Mouse (Mus musculus) neutrophil, adult 5-6 weeks (primary cell): ENCODE results near the gene D130043K22Rik. TPM values are rescaled to one million over a fixed set of nuclear protein-coding genes. Genes with fewer than 3 reads are reported as not detected.
"Not testable (repeated sequence)": the region's sequence is repeated elsewhere in the genome, so short reads cannot be mapped to it uniquely, and the experiment has no call there.

Experiments used
- ATAC-seq: fragments of 151-379, 151-347 bp; 2 replicates; pipeline ENCODE4 v1.8.0; 2017; ENCODE audit warnings: mild to moderate bottlenecking, moderate TSS enrichment; ENCODE audit not compliant: insufficient number of reproducible peaks, poor library complexity, low FRiP score, severe bottlenecking; ENCODE audit errors: extremely low read depth
- total RNA-seq: library from RNA; stranded (forward); fragments of 200-1000 nt; gene quantifications from 2 replicates; pipeline ENCODE4 v1.2.3, GENCODE M21; 2017

Gene D130043K22Rik
- total RNA-seq, 1 experiment from 2014 or later: not detected

- ATAC-seq: no peak
Measured at GRCm38 (mm10) chr13:24830756-24831352, 14.1 kb upstream of the D130043K22Rik start.

GRCm38 (mm10) chr13:24831353-24832130 is 13.4 kb upstream of the D130043K22Rik start, which contains the start of the genes Acot13 and Tdp2:
TSS of gene Acot13 (minus strand) at chr13:24831540.
TSS of gene Tdp2 (plus strand) at chr13:24831679.
- peak; percentile 94 for ATAC-seq

DNA sequence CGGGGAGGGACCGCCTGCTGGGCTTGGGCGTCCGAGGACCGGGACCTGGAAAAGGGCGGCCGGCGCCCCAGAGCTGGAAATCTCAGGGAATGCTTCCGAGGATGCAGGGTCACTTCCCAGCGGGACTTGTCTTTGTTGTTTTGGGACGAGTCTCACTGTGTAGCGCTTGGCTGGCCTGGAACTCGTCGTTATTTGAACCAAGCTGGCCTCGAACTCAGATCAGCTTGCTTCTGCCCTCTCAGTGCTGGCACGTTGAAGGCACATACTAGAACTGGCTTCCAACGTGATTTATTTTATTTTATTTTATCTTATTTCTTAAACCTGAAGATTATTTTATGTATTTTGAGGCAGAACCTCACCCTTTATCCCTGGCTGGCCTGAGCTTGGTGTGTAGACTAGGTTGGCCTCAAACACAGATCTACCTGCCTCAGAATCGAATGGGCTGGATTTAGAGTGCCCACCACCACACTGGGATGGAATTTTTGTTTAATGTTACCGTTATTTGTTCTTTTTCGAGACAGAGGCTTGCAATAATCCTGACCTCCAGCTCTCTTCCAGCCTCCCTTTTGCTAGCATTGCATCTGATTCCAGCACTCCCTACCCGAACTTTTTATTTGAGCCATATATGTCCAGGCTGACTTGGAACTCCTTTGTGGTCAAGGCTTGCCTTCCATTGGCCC is 12.7 kb upstream of the D130043K22Rik start:
- no peak for ATAC-seq

DNA sequence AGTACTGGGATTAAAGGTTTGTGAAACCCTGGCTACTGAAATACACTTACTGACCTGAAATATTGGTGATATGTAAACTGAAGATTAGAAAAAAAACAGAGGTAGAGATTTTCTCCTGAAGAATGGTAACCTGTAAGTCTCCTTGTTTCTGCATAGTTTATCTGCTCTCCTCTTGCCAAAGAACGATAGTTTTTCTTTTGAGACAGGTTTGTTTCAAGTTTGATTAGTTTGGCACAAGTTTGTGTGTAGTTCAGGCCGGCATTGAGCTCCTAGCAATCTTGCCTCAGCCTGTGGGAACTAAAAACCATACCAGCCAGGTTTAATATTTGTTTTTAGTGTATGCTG is 12.2 kb upstream of the D130043K22Rik start:
- no peak for ATAC-seq

DNA sequence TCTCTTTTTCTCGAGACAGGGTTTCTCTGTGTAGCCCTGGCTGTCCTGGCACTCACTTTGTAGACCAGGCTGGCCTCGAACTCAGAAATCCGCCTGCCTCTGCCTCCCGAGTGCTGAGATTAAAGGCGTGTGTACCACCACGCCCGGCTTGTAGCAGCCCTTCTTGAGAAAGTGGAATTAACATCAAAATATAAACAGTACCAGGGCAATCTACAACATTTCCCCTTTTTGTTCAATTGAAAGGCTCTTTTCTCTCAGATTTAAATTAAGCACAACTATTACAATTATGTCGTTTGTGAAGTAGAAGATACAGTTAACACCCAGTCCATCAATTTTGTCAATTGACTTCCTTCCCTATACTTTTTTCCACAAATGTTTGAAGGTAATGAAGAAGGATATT is 7.2 kb upstream of the D130043K22Rik start:
- not testable (repeated sequence) for ATAC-seq

DNA sequence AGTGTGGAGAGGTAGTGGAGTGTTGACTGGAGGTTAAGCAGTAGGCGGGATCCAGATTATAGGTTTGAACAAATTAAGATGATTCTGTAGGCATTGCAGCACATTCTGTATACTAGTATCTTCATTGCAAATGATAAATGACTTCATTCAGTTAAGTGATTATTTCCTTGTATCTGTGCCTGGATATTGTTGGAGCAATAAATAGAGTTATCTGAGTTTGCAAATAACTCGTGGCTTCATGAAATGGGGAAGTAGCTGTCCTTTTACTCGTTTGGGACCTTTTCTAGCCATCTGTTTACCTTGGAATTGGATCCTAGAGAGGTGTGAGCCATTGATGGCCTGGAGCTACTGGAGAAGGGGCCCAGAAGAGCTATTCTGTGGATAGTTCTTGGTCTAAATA is 5.1 kb upstream of the D130043K22Rik start:
- ATAC-seq: no peak

DNA sequence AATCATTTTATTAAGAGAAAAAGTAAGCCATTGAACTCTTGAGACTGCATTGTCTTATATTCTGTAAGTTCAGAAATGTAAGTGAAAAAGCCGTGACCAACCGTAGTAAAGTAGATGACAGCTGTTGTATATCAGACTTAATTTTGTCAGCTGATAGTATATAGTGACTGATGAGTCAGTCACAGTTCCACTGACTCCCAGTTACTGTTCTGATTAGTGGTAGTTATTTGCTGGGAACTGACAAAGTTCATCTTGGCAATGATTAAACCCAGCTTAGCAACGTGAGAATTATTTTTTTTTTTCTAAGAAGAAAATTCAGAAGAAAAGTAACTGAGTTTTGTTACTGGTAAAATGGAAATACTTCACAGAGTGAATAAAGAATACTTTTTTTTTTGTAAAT is 3.2 kb upstream of the D130043K22Rik start:
- no peak for ATAC-seq

GRCm38 (mm10) chr13:24849318-24849717 is 4.4 kb downstream of the D130043K22Rik start:
- ATAC-seq: no peak

GRCm38 (mm10) chr13:24851989-24852388 is 7.1 kb downstream of the D130043K22Rik start:
- no peak for ATAC-seq

DNA sequence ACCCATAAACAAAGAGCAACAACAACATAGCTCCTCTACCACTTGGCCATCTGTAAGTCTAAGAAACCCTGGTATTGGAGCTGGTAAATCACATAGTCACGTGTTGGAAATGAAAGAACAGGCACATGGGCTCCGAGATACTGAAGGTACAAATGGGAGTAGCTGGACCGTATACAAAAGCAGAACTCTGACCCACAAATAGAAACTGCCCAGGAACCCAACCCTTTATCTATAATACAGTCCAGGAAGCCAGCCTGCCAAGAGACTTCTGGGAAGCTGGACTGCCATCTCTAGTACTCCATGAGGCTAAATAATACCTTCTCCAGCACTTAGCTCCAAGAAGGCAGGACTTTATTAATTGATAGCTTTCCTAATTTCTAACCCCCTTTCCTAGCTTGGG is 7.6 kb downstream of the D130043K22Rik start:
- no peak for ATAC-seq

DNA sequence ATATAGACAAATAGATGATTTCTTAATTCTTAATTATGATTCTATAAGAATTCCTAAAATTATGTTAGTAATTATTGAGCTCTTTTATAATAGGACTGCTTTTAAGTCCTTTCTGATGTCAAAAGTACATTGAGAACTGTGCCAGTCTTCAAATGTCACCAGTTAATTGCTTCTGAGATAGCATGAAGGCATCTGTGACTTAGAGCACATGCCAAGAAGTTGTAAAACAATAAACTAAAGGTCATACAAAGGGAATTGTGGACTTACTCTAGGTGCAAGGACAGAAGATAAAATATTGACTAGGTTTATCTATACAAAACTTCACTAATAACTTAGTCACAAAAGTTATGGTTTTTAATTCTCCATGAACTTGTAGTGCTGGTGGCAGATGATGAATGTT is 14.2 kb downstream of the D130043K22Rik start:
- no peak for ATAC-seq

DNA sequence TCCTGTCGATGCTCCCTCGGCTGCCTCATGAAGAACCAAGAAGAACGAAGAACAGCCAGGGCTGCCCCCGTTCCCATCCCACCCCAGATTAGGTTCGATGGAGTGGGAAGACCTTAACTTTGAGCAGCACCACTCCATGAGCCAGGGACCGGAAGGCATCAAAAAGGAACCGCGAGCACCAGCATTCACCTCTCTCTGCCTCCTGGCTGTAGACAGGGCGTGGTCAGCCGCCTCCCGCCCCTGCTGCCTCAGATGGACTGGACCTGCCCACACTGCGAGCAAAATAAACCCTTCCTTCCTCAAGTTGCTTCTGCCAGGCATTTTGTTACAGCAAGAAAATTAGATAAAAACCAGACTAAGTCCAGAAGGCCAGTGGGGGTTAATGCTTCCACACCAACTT is 16.1 kb downstream of the D130043K22Rik start:
- ATAC-seq: no peak

- ATAC-seq: no peak
Measured at GRCm38 (mm10) chr13:24862021-24862420, 17.1 kb downstream of the D130043K22Rik start.

- no peak for ATAC-seq
Measured at GRCm38 (mm10) chr13:24862520-24862919, 17.6 kb downstream of the D130043K22Rik start.

GRCm38 (mm10) chr13:24866430-24867402 is 21.8 kb downstream of the D130043K22Rik start:
- no peak for ATAC-seq

DNA sequence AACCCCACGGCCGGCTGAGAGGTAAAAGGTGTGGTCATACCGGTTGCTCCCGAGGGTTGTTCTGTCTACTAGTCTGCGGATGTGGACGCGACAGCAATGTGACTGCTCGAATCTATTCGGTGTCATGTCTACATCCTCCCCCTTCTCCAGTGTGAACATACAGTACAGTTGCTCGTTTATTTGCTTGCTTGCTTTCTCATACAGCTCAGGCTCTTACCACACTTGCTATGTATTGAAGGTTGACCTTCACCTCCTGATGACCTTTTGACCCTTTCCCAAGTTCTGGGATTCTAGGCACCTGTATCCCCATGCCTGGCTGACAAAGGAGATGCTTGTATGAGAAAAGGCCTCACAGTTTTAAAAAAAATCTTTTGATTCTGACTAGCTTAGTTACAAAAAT is 22.9 kb downstream of the D130043K22Rik start:
- no peak for ATAC-seq

DNA sequence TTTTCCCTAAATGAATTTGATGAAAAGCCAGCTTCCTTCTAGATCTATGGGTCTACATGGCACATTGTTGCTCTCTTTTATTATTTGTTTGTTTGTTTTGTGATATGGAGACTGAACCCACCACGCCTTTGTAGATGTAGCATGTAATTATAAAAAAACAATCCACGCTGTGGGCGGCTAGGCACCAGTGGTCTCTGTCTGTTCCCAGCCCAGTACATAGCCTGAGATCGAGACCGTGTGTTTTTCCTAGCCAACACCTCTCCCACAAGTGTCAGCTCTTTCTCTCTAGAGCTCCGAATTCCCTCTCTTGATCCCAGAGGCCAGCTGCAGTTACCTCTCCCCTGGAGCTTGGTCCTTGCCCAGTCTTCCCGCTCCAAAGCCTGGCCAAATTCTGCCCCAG is 23.3 kb downstream of the D130043K22Rik start:
- no peak for ATAC-seq

DNA sequence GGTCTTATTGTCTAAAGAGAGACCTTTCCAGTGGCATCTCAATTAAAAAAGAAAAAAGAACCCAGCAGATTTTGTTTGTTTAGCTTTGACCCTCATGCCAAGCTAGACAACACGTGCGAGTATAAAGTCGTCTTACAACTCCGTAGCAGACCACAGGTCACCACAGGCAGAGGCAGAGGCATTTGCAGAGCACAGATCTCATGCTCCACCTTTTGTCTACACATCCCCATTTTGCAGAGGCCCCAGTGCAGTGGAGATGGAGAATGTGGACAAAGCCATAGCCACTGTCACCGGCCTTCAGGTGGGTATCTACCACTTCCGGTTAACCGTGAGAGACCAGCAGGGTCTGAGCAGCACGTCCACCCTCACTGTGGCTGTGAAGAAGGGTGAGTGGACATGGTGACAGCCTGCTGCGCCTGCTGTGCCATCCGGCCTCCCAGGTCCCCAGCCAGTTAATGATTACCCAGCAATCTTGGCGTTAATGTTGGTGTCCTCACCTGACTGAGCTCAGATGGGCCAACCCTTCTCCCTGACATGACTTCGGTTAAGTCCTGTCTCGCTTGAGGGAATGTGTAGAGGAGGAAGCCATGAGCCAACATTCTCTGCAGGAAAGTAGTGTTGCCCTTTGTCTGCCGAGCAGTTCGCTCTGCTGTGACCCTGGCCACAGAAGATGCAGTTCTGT is 34.6 kb downstream of the D130043K22Rik start:
- ATAC-seq: no peak
